Mouse (Mus musculus) liver, embryonic 11.5 days (tissue): ENCODE data around the gene Lat2. TPM values are rescaled to one million over a fixed set of nuclear protein-coding genes. Genes with fewer than 3 reads are reported as not detected.

ENCODE experiments used
- ATAC-seq: fragments of 200-750 bp; cut with Nextera tagmentation; replicated peaks from 2 replicates; pipeline ENCODE4 v1.8.0; 2017; ENCODE audit warnings: moderate number of reproducible peaks, mild to moderate bottlenecking, moderate TSS enrichment, moderate library complexity; ENCODE audit not compliant: low FRiP score
- DNase-seq: peaks from one replicate; pipeline ENCODE4 v3.0.0-alpha.2; 2017; ENCODE audit warnings: low spot score
- H3K27ac ChIP-seq: fragments of 300-500 bp; sonication (generic); 2 replicates; pipeline ENCODE4 v1.5.1; 2014; ENCODE audit warnings: mild to moderate bottlenecking, low read depth, low read length, control low read depth
- H3K27me3 ChIP-seq: fragments of 300-500 bp; sonication (generic); replicated peaks from 2 replicates; pipeline ENCODE4 v1.6.1; 2014; ENCODE audit warnings: low read length, mixed read lengths; ENCODE audit not compliant: control insufficient read depth, insufficient read depth
- H3K36me3 ChIP-seq: fragments of 300-500 bp; sonication (generic); 2 replicates; pipeline ENCODE4 v1.6.1; 2014; ENCODE audit warnings: mild to moderate bottlenecking, low read length, moderate library complexity, mixed read lengths; ENCODE audit not compliant: control insufficient read depth, insufficient read depth
- H3K4me1 ChIP-seq: fragments of 300-500 bp; sonication (generic); replicated peaks from 2 replicates; pipeline ENCODE4 v1.6.1; 2014; ENCODE audit warnings: low read length, mixed read lengths; ENCODE audit not compliant: control insufficient read depth, insufficient read depth
- H3K4me2 ChIP-seq: fragments of 300-500 bp; sonication (generic); 2 replicates; pipeline ENCODE4 v1.6.1; 2014; ENCODE audit warnings: mild to moderate bottlenecking, control low read depth, moderate library complexity
- H3K4me3 ChIP-seq: fragments of 300-500 bp; sonication (generic); 2 replicates; pipeline ENCODE4 v1.5.1; 2014; ENCODE audit warnings: low read depth, low read length, control low read depth
- H3K9ac ChIP-seq: fragments of 300-500 bp; sonication (generic); 2 replicates; pipeline ENCODE4 v1.6.1; 2014; ENCODE audit warnings: low read depth, low read length, control low read depth
- H3K9me3 ChIP-seq: fragments of 300-500 bp; sonication (generic); 2 replicates; pipeline ENCODE4 v1.6.1; 2016; ENCODE audit warnings: low read length, inconsistent platforms, mixed read lengths; ENCODE audit not compliant: control insufficient read depth
- WGBS: fragments of 180-500 bp; shearing (Covaris S2); extraction: QIAGEN DNeasy Blood & Tissue Kit; methylation state at CpG from one replicate; pipeline ENCODE4 v1.1.7; 2014; 5-methylcytosine and 5-hydroxymethylcytosine counted together
- polyA plus RNA-seq: library from polyadenylated mRNA; unstranded; fragments of >200 nt; fragmentation: Nextera tagmentation; extraction: Ambion mirVana; gene quantifications from 2 replicates; pipeline ENCODE4 v1.2.1, GENCODE M21; 2014

Gene Lat2
- polyA plus RNA-seq, 1 experiment from 2014 or later = 2.1 TPM

DNA sequence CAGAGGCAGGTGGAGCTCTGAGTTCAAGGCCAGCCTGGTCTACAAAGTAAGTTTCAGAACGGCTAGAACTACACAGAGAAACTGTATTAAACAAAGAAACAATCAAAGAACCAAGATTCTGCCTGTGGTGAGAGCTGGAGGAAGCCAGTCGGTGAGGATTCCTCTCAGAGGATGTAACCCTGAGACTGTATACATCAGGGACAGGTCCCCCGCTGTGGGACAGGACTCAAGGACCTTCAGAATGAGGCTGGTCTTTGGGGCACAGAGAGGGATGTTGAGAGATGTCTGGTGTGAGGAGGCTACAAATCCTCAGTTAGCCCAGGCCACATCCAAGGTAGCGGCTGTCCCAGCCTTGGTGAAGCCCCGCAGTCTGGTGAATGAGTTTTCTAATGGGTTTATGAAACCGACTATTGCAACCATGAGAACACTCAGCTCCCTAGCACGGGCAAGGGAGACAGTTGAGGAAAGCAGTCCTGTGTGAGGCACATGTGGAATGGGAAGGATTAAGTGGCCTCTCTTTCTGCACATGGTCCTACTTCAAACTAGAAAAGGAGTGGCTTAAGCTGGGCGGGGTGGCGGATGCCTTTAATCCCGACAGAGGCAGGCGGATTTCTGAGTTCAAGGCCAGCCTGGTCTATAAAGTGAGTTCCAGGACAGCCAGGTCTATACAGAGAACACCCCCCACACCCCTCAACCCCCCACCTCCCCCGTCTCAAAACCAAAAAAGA is 4.7 kb downstream of the Lat2 start:
- no peak overlapping the region for H3K4me3 ChIP-seq
- H3K9ac ChIP-seq = no peak overlapping the region
- no peak for DNase-seq
- no peaks in the 10 kb centered on the region for H3K36me3 ChIP-seq
- H3K27me3 ChIP-seq = no peaks in the 10 kb centered on the region
- H3K4me2 ChIP-seq = no peak overlapping the region
- no peak for ATAC-seq
- no peak overlapping the region for H3K27ac ChIP-seq
- 82% methylated on average over 12 of the region's 12 CpGs for WGBS
- H3K4me1 ChIP-seq = no peaks in the 10 kb centered on the region; the same call in 1 of the 2 replicates
- H3K9me3 ChIP-seq = no peaks in the 10 kb centered on the region

DNA sequence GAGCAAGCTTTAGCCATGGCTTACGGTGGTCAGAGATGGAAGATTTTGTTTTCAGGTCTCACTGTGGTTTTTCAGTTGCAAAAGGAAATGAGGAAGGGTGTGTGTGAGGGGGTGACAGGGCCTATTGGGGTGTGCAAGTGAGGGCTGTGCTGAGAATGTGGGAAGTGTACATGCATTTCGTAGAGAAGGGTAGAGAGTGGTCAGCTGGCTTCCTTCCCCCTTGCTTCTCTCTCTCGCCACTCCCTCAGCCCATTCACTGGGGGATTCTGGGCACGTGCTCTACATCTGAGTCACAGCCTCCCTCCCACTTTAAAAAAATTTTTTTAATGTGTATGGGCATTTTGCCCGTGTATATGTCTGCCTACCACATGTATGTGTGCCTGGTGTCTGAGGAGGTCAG is 7.7 kb downstream of the Lat2 start:
- Histone ChIP-seq H3K4me3 (no peak overlapping the region), H3K27me3 (no peaks in the 10 kb centered on the region), H3K27ac (no peak overlapping the region), H3K9me3 (no peaks in the 10 kb centered on the region), H3K4me1 (no peaks in the 10 kb centered on the region; the same call in 1 of the 2 replicates), H3K9ac (no peak overlapping the region), H3K36me3 (no peaks in the 10 kb centered on the region), H3K4me2 (no peak overlapping the region)
- DNase-seq = no peak
- WGBS = 46% methylated on average over 5 of the region's 5 CpGs
- no peak; the same call in 1 of the 2 replicates for ATAC-seq

DNA sequence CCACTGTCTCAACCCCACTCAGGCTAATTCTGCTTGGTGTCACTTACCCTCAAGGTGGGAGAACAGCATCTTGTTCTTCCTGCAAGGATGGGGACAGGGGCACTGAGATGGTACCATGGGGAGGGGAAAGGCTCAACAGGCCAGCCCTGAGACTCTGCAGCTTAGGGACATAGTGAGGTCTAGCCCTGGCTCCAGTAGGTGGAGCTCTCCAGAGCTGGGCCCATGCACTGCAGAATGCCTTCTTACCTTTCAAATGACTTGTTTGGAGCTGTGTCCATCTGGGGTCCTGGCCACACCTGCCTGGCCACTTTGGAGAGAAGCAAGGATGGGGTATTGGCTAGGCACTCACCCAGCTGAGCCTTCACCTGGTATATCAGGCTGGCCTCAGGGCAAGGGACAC is 8.5 kb downstream of the Lat2 start:
- Histone ChIP-seq H3K9ac (no peak overlapping the region), H3K4me2 (no peak overlapping the region), H3K27me3 (no peaks in the 10 kb centered on the region), H3K4me1 (no peaks in the 10 kb centered on the region), H3K9me3 (no peaks in the 10 kb centered on the region), H3K4me3 (no peak overlapping the region), H3K36me3 (no peaks in the 10 kb centered on the region), H3K27ac (no peak overlapping the region)
- ATAC-seq (0 out of 2 replicates have a peak, but pooled peaks have one; percentile 18), DNase-seq (no peak)

DNA sequence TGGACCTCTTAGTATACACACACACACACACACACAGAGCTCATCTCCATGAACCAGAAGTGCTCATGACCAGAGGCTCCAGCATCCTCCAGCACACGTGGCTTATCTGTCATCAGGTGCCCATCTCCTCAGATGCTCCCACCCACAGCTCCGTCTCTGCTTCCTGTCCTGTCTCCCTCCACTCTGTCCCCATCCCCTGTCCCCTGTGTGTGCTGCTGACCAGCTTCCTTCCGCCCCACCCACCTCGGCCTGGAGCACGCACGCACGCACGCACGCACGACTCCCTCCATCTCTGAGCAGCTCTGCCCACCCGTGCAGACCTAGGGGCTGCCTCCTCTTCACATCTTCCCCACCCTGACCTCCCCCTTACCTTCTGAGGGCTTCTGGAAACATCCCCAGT is 10.4 kb downstream of the Lat2 start:
- H3K36me3 ChIP-seq = no peaks in the 10 kb centered on the region
- DNase-seq (no peak), ATAC-seq (no peak)
- H3K9me3 ChIP-seq = no peaks in the 10 kb centered on the region
- H3K27me3 ChIP-seq = no peaks in the 10 kb centered on the region
- no peak overlapping the region for H3K4me3 ChIP-seq
- no peak overlapping the region for H3K27ac ChIP-seq
- H3K9ac ChIP-seq = no peak overlapping the region
- no peaks in the 10 kb centered on the region for H3K4me1 ChIP-seq
- 71% methylated on average over 11 of the region's 11 CpGs for WGBS
- no peak overlapping the region for H3K4me2 ChIP-seq

DNA sequence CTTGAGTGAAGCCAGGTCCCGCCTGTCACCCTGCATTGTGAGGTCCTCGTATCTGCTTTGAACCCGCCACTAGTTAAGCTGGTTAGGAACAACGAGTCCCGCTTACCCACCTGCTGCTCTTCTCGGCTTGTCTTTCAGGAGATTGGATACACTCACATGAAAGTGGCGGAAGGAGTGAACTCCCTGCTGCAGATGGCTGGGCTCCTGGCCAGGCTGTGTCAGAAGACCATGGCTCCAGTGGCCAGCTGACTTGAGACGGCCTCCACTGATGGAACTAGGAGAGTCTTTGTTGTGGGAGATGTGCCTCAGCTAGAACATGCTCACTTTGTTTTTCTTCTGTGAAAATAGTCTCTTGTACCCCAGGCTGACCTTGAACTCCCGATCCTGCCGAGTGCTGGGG is 17.1 kb downstream of the Lat2 start:
- Histone ChIP-seq H3K4me3 (no peak overlapping the region), H3K9me3 (no peaks in the 10 kb centered on the region), H3K4me1 (peaks cover 5% of the 10 kb centered on the region), H3K36me3 (peaks cover 43% of the 10 kb centered on the region), H3K27ac (no peak overlapping the region), H3K9ac (no peak overlapping the region), H3K4me2 (no peak overlapping the region), H3K27me3 (no peaks in the 10 kb centered on the region)
- no peak for ATAC-seq
- WGBS = 93% methylated on average over 10 of the region's 10 CpGs
- no peak for DNase-seq

DNA sequence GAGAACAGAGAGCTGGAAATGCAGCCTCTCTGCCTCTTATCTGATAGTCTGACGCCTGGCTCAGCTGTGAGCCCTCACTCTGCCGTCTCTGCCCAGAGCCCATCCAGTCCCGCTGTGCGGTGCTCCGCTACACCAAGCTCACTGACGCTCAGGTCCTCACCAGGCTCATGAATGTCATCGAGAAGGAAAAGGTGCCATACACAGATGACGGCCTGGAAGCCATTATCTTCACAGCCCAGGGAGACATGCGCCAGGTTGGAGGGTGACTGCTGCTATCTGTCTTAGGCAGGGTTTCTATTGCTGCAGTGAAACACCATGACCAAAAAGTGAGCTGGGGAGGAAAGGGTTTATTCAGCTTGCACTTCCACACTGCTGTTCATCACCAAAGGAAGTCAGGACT is 21.7 kb downstream of the Lat2 start:
- H3K4me2 ChIP-seq = 0 out of 2 replicates have a peak overlapping the region, but pooled peaks have one; percentile 7
- peak; percentile 96 for ATAC-seq

DNA sequence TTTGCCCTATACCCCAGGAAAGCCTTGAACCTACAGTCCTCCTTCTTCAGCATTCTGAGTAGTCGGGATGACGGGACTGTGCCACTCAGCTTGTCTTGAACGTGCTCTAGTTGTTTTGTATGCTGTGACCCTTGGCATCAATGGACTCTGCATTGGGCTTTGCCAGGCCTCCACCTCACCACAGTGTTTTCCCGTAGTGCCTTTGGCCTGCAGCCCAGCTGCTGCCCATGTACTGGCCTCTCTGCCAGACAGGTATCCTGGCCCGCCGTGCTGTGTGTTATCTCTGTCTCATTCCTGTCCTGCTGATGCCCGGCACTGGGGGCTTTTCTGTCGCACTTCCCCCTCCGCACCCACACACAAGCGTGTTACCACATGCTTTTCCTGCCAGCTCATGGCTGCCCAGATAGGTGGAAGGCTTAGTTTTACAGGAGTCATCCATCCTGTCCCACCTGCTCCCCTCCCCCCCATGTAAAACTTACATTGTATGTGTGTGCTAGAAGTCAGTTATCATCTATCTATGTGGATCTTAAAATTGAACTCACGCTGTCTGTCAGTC is 22.7 kb downstream of the Lat2 start:
- 83% methylated on average over 11 of the region's 11 CpGs for WGBS

More for the DNA sequence above, 21.7 kb downstream of the Lat2 start:
- Histone ChIP-seq H3K27me3 (no peaks in the 10 kb centered on the region), H3K9ac (no peak overlapping the region), H3K4me1 (peaks cover 12% of the 10 kb centered on the region), H3K27ac (peak overlapping the region; percentile 61), H3K36me3 (peaks cover 61% of the 10 kb centered on the region), H3K4me3 (no peak overlapping the region), H3K9me3 (no peaks in the 10 kb centered on the region)
- 41% methylated on average over 9 of the region's 9 CpGs for WGBS
- DNase-seq = no peak

DNA sequence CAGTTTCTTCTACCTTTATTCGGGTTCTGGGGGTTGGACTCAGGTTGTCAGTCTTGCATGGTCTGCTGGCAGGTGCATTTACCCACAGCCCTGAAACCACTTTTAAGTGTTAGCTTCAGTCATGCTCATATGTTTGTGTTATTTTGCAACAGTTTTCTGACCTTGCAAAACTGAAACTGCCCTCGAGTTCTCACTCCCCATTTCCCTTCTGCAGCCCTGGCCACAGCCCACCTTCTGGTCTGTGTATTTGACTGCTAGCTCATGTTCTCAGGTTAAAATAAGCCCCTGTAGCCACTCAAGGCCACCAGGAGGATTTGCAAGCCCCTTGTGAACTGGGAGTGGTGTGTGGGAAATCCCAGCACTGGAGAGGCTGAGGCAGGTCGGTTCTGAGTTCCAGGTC is 24.9 kb downstream of the Lat2 start:
- H3K4me3 ChIP-seq = no peak overlapping the region
- no peak overlapping the region for H3K27ac ChIP-seq
- DNase-seq (no peak), ATAC-seq (no peak)
- no peak overlapping the region for H3K4me2 ChIP-seq
- no peak overlapping the region for H3K9ac ChIP-seq
- peaks cover 15% of the 10 kb centered on the region for H3K4me1 ChIP-seq
- peaks cover 39% of the 10 kb centered on the region for H3K36me3 ChIP-seq
- H3K27me3 ChIP-seq = no peaks in the 10 kb centered on the region
- WGBS = 81% methylated on average over 3 of the region's 3 CpGs
- no peaks in the 10 kb centered on the region for H3K9me3 ChIP-seq

More for the DNA sequence above, 22.7 kb downstream of the Lat2 start:
- Histone ChIP-seq H3K4me1 (peaks cover 12% of the 10 kb centered on the region), H3K27me3 (no peaks in the 10 kb centered on the region), H3K4me3 (no peak overlapping the region), H3K36me3 (peaks cover 54% of the 10 kb centered on the region), H3K9ac (no peak overlapping the region), H3K4me2 (no peak overlapping the region), H3K9me3 (no peaks in the 10 kb centered on the region), H3K27ac (peak overlapping the region; percentile 61; the same call in 1 of the 2 replicates)
- DNase-seq = no peak
- no peak for ATAC-seq

DNA sequence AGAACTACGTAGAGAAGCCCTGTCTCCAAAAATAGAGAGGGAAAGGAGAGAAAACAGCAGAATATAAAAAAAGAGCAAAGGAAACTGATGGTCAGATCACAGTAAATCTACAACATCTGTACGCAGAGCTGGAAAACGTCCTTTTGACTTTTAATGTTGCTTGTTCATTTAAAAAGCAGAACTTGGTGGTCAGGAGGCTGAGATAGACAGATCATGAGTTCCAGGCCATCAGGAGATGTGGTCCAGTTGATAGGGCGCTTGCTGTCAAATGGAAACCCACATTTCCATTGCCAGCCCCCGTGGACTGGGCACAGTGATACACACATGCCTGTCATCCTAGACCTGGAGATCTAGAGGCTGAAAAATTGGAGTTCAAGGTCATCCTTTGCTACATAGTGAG is 30.0 kb downstream of the Lat2 start:
- DNase-seq (no peak), ATAC-seq (no peak)
- 0 out of 2 replicates have a peak overlapping the region, but pooled peaks have one; percentile 68 for H3K4me3 ChIP-seq
- H3K9ac ChIP-seq = peak overlapping the region; percentile 16; the same call in 1 of the 2 replicates
- H3K27me3 ChIP-seq = no peaks in the 10 kb centered on the region
- H3K4me2 ChIP-seq = peak overlapping the region; percentile 71
- WGBS = 63% methylated on average over 5 of the region's 5 CpGs
- 0 out of 2 replicates have a peak overlapping the region, but pooled peaks have one; percentile 23 for H3K27ac ChIP-seq
- no peaks in the 10 kb centered on the region for H3K9me3 ChIP-seq
- H3K36me3 ChIP-seq = peaks cover 8% of the 10 kb centered on the region; the same call in 1 of the 2 replicates
- peaks cover 11% of the 10 kb centered on the region for H3K4me1 ChIP-seq
